Mouse (Mus musculus) forebrain, embryonic 13.5 days (tissue): ENCODE data around the gene Fam151b. TPM values are rescaled to one million over a fixed set of nuclear protein-coding genes. Genes with fewer than 3 reads are reported as not detected.

Experiments used
- ATAC-seq: fragments of 200-750 bp; cut with Nextera tagmentation; 2 replicates; pipeline ENCODE4 v1.8.0; 2017
- H3K27ac ChIP-seq: fragments of 300-500 bp; sonication (generic); 2 replicates; pipeline ENCODE4 v1.5.1; 2015; ENCODE audit warnings: inconsistent platforms, mild to moderate bottlenecking, moderate library complexity
- H3K27me3 ChIP-seq: fragments of 300-500 bp; sonication (generic); 2 replicates; pipeline ENCODE4 v1.6.1; 2015; ENCODE audit warnings: mild to moderate bottlenecking, inconsistent platforms
- H3K36me3 ChIP-seq: fragments of 300-500 bp; sonication (generic); 2 replicates; pipeline ENCODE4 v1.6.1; 2015; ENCODE audit warnings: mild to moderate bottlenecking, inconsistent platforms; ENCODE audit not compliant: poor library complexity, severe bottlenecking
- H3K4me1 ChIP-seq: fragments of 300-500 bp; sonication (generic); 2 replicates; pipeline ENCODE4 v1.6.1; 2015; ENCODE audit warnings: inconsistent platforms
- H3K4me2 ChIP-seq: fragments of 300-500 bp; sonication (generic); 2 replicates; pipeline ENCODE4 v1.6.1; 2015; ENCODE audit warnings: inconsistent platforms, mild to moderate bottlenecking, moderate library complexity
- H3K4me3 ChIP-seq: fragments of 300-500 bp; sonication (generic); 2 replicates; pipeline ENCODE4 v1.5.1; 2015; ENCODE audit warnings: mild to moderate bottlenecking, inconsistent platforms
- H3K9ac ChIP-seq: fragments of 300-500 bp; sonication (generic); 2 replicates; pipeline ENCODE4 v1.6.1; 2015; ENCODE audit warnings: mild to moderate bottlenecking, inconsistent platforms
- H3K9me3 ChIP-seq: fragments of 300-500 bp; sonication (generic); replicated peaks from 2 replicates; pipeline ENCODE4 v1.6.1; 2016; ENCODE audit warnings: inconsistent platforms
- WGBS: fragments of 180-500 bp; shearing (Covaris S2); methylation state at CpG from one replicate; pipeline ENCODE4 v1.1.7; 2015; 5-methylcytosine and 5-hydroxymethylcytosine counted together
- polyA plus RNA-seq: library from polyadenylated mRNA; unstranded; fragments of >200 nt; fragmentation: Nextera tagmentation; extraction: Ambion mirVana; gene quantifications from 2 replicates; pipeline ENCODE4 v1.2.1, GENCODE M21; 2015

Fam151b gene
- polyA plus RNA-seq, 1 experiment from 2014 or later = 0.14 TPM

GRCm38 (mm10) chr13:92403496-92403895 lies 80.3 kb downstream of the Fam151b start:
- no peak for ATAC-seq
- WGBS = 90% methylated on average over 3 of the region's 3 CpGs
- H3K9me3 ChIP-seq = no peaks in the 10 kb centered on the region

GRCm38 (mm10) chr13:92402063-92402462 lies 81.8 kb downstream of the Fam151b start:
- Histone ChIP-seq H3K4me3 (no peak overlapping the region), H3K9ac (no peak overlapping the region), H3K27me3 (no peaks in the 10 kb centered on the region), H3K36me3 (no peaks in the 10 kb centered on the region), H3K4me1 (no peaks in the 10 kb centered on the region), H3K27ac (no peak overlapping the region), H3K4me2 (no peak overlapping the region), H3K9me3 (no peaks in the 10 kb centered on the region)
- 84% methylated on average over 2 of the region's 2 CpGs for WGBS
- no peak for ATAC-seq

More at GRCm38 (mm10) chr13:92403496-92403895, 80.3 kb downstream of the Fam151b start:
- Histone ChIP-seq H3K27ac (no peak overlapping the region), H3K9ac (no peak overlapping the region), H3K4me3 (no peak overlapping the region), H3K36me3 (no peaks in the 10 kb centered on the region), H3K4me2 (no peak overlapping the region), H3K4me1 (no peaks in the 10 kb centered on the region), H3K27me3 (no peaks in the 10 kb centered on the region)

Other genes starting within 250 kb of the Fam151b start
- gene Gm20379, start 178.0 kb downstream of the Fam151b start, polyA plus RNA-seq = 1.2 and 1.7 TPM in 2 replicates
- gene Dhfr, start 129.3 kb downstream of the Fam151b start, polyA plus RNA-seq = 17.6 and 19.5 TPM in 2 replicates
- 28.5 and 32.4 TPM in 2 replicates for gene Msh3, start 129.0 kb downstream of the Fam151b start, polyA plus RNA-seq
- 0.37 and 0.43 TPM in 2 replicates for gene Ankrd34b, start 58.1 kb downstream of the Fam151b start, polyA plus RNA-seq
- gene Zfyve16, start 46.9 kb upstream of the Fam151b start, polyA plus RNA-seq = 10.0 TPM in 2 replicates
- gene Spz1, start 92.2 kb upstream of the Fam151b start, polyA plus RNA-seq = not detected in 2 replicates
- gene Serinc5, start 127.1 kb upstream of the Fam151b start, polyA plus RNA-seq = 11.5 and 13.3 TPM in 2 replicates